Mouse (Mus musculus) hindbrain, embryonic 15.5 days (tissue): ENCODE results near the gene LTO1. TPM values are rescaled to one million over a fixed set of nuclear protein-coding genes. Genes with fewer than 3 reads are reported as not detected.

Experiments
- polyA plus RNA-seq: library from polyadenylated mRNA; unstranded; fragments of >200 nt; fragmentation: Nextera tagmentation; extraction: Ambion mirVana; gene quantifications from 2 replicates; pipeline ENCODE4 v1.2.1, GENCODE M21; 2015

The LTO1 gene
- polyA plus RNA-seq, 1 experiment from 2014 or later: 34.1 TPM

Other genes starting within 250 kb of the LTO1 start
- 7.2 and 12.2 TPM in 2 replicates for gene Ano1, start 163.1 kb upstream of the LTO1 start, polyA plus RNA-seq
- 18.4 and 35.8 TPM in 2 replicates for gene Fgf3, start 77.0 kb upstream of the LTO1 start, polyA plus RNA-seq
- gene Fgf4, start 67.7 kb upstream of the LTO1 start, polyA plus RNA-seq: not detected in 2 replicates
- 25.8 and 43.7 TPM in 2 replicates for gene Fgf15, start 18.6 kb upstream of the LTO1 start, polyA plus RNA-seq
- gene Ccnd1, start 24.8 kb downstream of the LTO1 start, polyA plus RNA-seq: 34.2 and 38.2 TPM in 2 replicates